Mouse (Mus musculus) lung, postnatal 0 days (tissue): ENCODE results near the gene 1110017D15Rik. TPM values are rescaled to one million over a fixed set of nuclear protein-coding genes. Genes with fewer than 3 reads are reported as not detected.

ENCODE experiments used
- ATAC-seq: fragments of 200-750 bp; cut with Nextera tagmentation; 2 replicates; pipeline ENCODE4 v1.8.0; 2017; ENCODE audit warnings: moderate library complexity
- DNase-seq: peaks from one replicate; pipeline ENCODE4 v3.0.0-alpha.2; 2016; ENCODE audit warnings: low spot score
- H3K27ac ChIP-seq: fragments of 300-500 bp; sonication (generic); 2 replicates; pipeline ENCODE4 v1.5.1; 2014; ENCODE audit warnings: antibody characterized with exemption, mild to moderate bottlenecking, low read length, mixed read lengths
- H3K27me3 ChIP-seq: fragments of 300-500 bp; sonication (generic); replicated peaks from 2 replicates; pipeline ENCODE4 v1.6.1; 2014; ENCODE audit warnings: low read length, mixed read lengths; ENCODE audit not compliant: insufficient read depth
- H3K36me3 ChIP-seq: fragments of 300-500 bp; sonication (generic); 2 replicates; pipeline ENCODE4 v1.6.1; 2014; ENCODE audit warnings: low read length, mixed read lengths; ENCODE audit not compliant: insufficient read depth
- H3K4me1 ChIP-seq: fragments of 300-500 bp; sonication (generic); 2 replicates; pipeline ENCODE4 v1.6.1; 2014; ENCODE audit warnings: antibody characterized with exemption, low read depth, low read length, mixed read lengths; ENCODE audit not compliant: insufficient read depth
- H3K4me2 ChIP-seq: fragments of 300-500 bp; sonication (generic); replicated peaks from 2 replicates; pipeline ENCODE4 v1.6.1; 2014; ENCODE audit warnings: low read depth, mild to moderate bottlenecking, low read length, moderate library complexity, mixed read lengths
- H3K4me3 ChIP-seq: fragments of 300-500 bp; sonication (generic); 2 replicates; pipeline ENCODE4 v1.5.1; 2014; ENCODE audit warnings: low read depth, low read length
- H3K9ac ChIP-seq: fragments of 300-500 bp; sonication (generic); replicated peaks from 2 replicates; pipeline ENCODE4 v1.6.1; 2014; ENCODE audit warnings: low read depth, mild to moderate bottlenecking
- H3K9me3 ChIP-seq: fragments of 300-500 bp; sonication (generic); 2 replicates; pipeline ENCODE4 v1.6.1; 2016; ENCODE audit warnings: low read length, mixed read lengths
- CTCF ChIP-seq: IDR thresholded peaks from 2 replicates; pipeline ENCODE4 v1.5.1; 2016; ENCODE audit warnings: antibody characterized with exemption, mild to moderate bottlenecking
- EP300 ChIP-seq: IDR thresholded peaks from 2 replicates; pipeline ENCODE4 v1.6.1; 2016; ENCODE audit warnings: antibody characterized with exemption, mild to moderate bottlenecking, control low read depth
- WGBS: fragments of 180-500 bp; shearing (Covaris S2); extraction: QIAGEN DNeasy Blood & Tissue Kit; methylation state at CpG from one replicate; pipeline ENCODE4 v1.1.7; 2014; 5-methylcytosine and 5-hydroxymethylcytosine counted together
- polyA plus RNA-seq: library from polyadenylated mRNA; unstranded; fragments of >200 nt; fragmentation: Nextera tagmentation; extraction: Ambion mirVana; gene quantifications from 2 replicates; pipeline ENCODE4 v1.2.1, GENCODE M21; 2015

1110017D15Rik gene
- polyA plus RNA-seq, 1 experiment from 2014 or later: 37.3 TPM

DNA sequence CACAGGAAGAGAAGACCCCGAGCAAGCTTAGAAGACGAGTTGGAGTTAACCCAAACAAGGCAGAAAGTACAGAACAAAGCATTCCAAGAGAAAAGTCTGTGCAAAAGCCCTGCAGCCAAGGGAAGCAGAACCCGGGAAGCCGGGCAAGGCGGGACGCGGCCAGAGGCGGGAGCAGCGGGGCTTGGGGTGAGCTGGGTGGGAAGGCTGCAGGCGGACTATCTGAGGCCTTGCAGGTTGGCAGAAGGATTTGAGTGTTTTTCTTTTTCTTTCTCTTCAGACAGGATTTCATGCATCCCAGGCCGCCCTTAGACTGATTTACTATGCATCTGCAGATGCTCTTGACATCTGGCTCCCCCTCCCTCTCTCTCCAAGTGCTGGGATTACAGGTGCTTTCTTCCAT, 36.0 kb upstream of the 1110017D15Rik start:
- WGBS: 78% methylated on average over 11 of the region's 11 CpGs
- no peaks in the 10 kb centered on the region for H3K36me3 ChIP-seq
- H3K27ac ChIP-seq: no peak overlapping the region
- ATAC-seq (no peak), DNase-seq (no peak)
- H3K27me3 ChIP-seq: no peaks in the 10 kb centered on the region
- no peaks in the 10 kb centered on the region for H3K9me3 ChIP-seq
- TF ChIP-seq EP300 (no peak), CTCF (no peak)
- no peak overlapping the region for H3K9ac ChIP-seq
- H3K4me2 ChIP-seq: no peak overlapping the region
- H3K4me1 ChIP-seq: no peaks in the 10 kb centered on the region; the same call in 1 of the 2 replicates
- H3K4me3 ChIP-seq: no peak overlapping the region

DNA sequence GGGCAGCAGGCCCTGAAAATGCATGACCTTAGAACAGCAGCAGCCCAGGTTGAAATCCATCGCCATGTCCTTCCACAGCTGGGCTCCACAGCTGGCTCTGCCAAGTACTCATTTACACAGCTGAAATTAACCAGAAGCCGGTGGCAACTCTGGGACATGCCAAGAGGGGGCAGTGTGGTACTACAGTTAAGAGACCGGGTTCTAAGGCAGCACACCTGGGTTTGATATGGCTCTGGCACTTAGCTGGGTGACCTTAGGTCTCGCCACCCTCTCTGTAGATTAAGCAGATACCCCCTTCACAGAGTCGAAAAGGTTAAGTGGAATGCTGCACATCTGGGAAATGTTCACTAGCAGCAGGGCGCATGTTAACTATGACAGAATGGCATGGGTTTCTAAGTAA, 35.4 kb upstream of the 1110017D15Rik start:
- WGBS: 32% methylated on average over 6 of the region's 6 CpGs
- Histone ChIP-seq H3K4me1 (no peaks in the 10 kb centered on the region; the same call in 1 of the 2 replicates), H3K36me3 (no peaks in the 10 kb centered on the region), H3K27ac (no peak overlapping the region), H3K4me3 (no peak overlapping the region), H3K4me2 (no peak overlapping the region), H3K9ac (no peak overlapping the region), H3K27me3 (no peaks in the 10 kb centered on the region), H3K9me3 (no peaks in the 10 kb centered on the region)
- ATAC-seq (no peak), DNase-seq (peak; percentile 70)
- peak; percentile 82 for TF ChIP-seq CTCF
- no peak for TF ChIP-seq EP300

DNA sequence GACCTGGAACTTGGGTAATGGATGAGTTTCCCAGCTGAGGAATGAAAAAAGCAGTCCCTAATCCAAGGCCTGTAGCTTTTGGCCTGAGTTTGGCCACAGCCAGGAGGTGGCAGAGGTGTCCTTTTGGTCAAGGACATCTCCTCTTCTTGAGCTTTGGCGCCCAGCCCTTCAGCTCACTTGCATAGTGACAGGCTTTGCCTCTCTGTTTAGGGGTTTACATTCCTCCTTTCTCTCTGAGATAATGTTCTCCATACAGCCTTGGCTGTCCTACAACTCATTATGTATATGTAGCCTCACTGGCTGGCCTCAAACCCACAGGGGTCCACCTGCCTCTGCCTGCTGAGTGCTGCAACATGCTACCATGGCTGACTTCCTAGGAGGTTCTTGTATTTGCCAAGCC, 30.0 kb upstream of the 1110017D15Rik start:
- no peak overlapping the region for H3K9ac ChIP-seq
- no peaks in the 10 kb centered on the region for H3K36me3 ChIP-seq
- TF ChIP-seq CTCF (no peak), EP300 (no peak)
- no peak for ATAC-seq
- no peak overlapping the region for H3K27ac ChIP-seq
- 57% methylated on average over 1 of the region's 1 CpGs for WGBS
- H3K27me3 ChIP-seq: no peaks in the 10 kb centered on the region
- H3K9me3 ChIP-seq: no peaks in the 10 kb centered on the region
- no peak overlapping the region for H3K4me3 ChIP-seq
- H3K4me1 ChIP-seq: no peaks in the 10 kb centered on the region
- no peak overlapping the region for H3K4me2 ChIP-seq
- DNase-seq: no peak

DNA sequence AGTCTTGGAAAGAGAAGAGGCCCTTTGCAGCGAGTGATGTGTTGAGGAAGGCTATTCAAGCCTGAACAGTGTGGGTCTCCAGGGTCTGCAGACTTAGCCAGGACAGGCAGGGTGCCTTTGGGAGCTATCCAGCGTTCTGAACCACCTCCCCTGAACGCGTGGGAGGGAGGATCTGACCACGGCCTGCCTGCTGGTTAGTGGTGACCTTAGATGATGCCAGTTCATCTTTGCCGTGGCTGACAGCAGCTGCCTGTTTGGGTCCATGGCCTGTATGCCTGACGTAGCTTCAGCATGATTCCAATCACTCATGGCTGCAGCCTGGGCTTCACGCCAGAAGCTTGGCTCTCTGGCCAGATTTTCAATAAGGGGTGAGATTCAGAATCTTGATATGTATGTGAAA, 28.9 kb upstream of the 1110017D15Rik start:
- H3K9me3 ChIP-seq: no peaks in the 10 kb centered on the region
- no peak overlapping the region for H3K27ac ChIP-seq
- peak; percentile 49 for DNase-seq
- no peaks in the 10 kb centered on the region for H3K36me3 ChIP-seq
- ATAC-seq: peak; percentile 11; the same call in 1 of the 2 replicates
- no peaks in the 10 kb centered on the region for H3K27me3 ChIP-seq
- H3K4me1 ChIP-seq: no peaks in the 10 kb centered on the region
- TF ChIP-seq CTCF (no peak), EP300 (no peak)
- 13% methylated on average over 8 of the region's 8 CpGs for WGBS
- H3K4me3 ChIP-seq: no peak overlapping the region
- H3K9ac ChIP-seq: no peak overlapping the region
- H3K4me2 ChIP-seq: no peak overlapping the region

DNA sequence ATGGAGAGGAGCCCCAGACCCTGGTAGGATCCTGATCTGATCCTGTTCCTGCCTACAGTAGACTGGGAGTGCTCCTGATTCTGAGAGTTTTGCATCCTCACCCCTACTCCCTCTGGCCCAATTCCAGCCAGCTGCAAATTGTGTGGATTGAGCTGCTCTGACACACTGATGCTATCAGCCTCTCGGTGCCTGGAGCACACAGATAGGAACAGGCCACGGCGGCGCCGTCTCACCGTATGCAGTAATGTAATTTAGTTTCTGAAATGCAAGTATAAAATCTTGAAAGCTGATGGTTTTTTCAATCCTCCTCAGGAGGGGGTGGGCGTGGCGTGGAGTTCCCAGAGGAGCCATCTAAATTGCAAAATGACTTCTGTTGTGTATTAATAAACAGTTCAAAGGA, 25.0 kb upstream of the 1110017D15Rik start:
- Histone ChIP-seq H3K4me2 (no peak overlapping the region), H3K27me3 (no peaks in the 10 kb centered on the region), H3K27ac (no peak overlapping the region), H3K4me1 (no peaks in the 10 kb centered on the region), H3K36me3 (no peaks in the 10 kb centered on the region), H3K4me3 (no peak overlapping the region), H3K9me3 (no peaks in the 10 kb centered on the region), H3K9ac (no peak overlapping the region)
- no peak for TF ChIP-seq EP300
- ATAC-seq (no peak), DNase-seq (no peak)
- 67% methylated on average over 8 of the region's 8 CpGs for WGBS

DNA sequence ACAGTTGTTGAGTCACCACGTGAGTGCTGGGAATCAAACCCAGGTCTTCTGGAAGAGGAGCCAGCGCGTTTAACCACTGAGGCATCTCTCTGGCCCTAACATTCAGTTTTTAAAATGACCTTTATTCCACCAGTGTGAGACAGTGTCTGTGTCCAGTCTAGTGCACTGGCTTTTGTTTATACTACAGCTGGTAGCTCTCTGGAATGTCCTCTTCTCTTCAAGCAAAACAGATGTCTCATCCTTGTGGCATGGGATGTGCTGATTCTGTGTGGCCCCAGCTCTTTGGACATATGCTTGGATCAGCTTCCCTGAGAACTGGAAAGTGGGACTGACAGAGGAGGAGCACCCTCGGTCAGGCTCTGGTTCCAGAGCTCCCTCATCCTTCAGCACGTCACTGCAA, 17.7 kb upstream of the 1110017D15Rik start:
- no peak overlapping the region for H3K27ac ChIP-seq
- H3K27me3 ChIP-seq: no peaks in the 10 kb centered on the region
- H3K36me3 ChIP-seq: no peaks in the 10 kb centered on the region
- H3K9ac ChIP-seq: no peak overlapping the region
- no peaks in the 10 kb centered on the region for H3K9me3 ChIP-seq
- ATAC-seq: no peak
- 63% methylated on average over 5 of the region's 5 CpGs for WGBS
- no peaks in the 10 kb centered on the region for H3K4me1 ChIP-seq
- H3K4me3 ChIP-seq: no peak overlapping the region
- TF ChIP-seq CTCF (no peak), EP300 (no peak)
- DNase-seq: no peak
- H3K4me2 ChIP-seq: no peak overlapping the region

DNA sequence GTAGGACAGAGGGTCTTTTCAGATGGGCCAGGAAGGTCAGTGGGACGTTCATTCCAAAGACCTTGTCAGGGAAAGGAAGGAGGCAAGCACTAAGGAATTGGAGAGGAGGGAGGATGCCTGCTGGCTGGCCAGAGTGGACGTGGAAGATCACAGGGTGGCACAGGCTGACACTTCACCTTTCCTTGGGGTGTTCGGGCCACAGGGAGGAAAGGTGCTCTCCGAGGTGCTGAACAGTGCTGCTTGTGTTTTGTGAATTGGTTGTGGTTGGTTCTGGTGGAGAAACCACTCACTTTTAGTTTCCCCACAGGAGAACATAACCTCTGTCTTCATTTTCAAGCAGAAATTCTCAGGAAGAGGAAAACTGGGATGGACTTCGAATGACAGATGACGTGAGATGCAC, 15.3 kb upstream of the 1110017D15Rik start:
- TF ChIP-seq CTCF (no peak), EP300 (no peak)
- no peaks in the 10 kb centered on the region for H3K9me3 ChIP-seq
- no peak overlapping the region for H3K4me2 ChIP-seq
- no peaks in the 10 kb centered on the region for H3K4me1 ChIP-seq
- no peak overlapping the region for H3K27ac ChIP-seq
- H3K9ac ChIP-seq: no peak overlapping the region
- ATAC-seq (no peak), DNase-seq (no peak)
- H3K36me3 ChIP-seq: no peaks in the 10 kb centered on the region
- WGBS: 21% methylated on average over 6 of the region's 6 CpGs
- no peaks in the 10 kb centered on the region for H3K27me3 ChIP-seq
- H3K4me3 ChIP-seq: no peak overlapping the region
